Mouse (Mus musculus) retina, embryonic 14.5 days (tissue): Measurements from ENCODE around the gene Gm45713.
"Not testable (repeated sequence)": the region's sequence is repeated elsewhere in the genome, so short reads cannot be mapped to it uniquely, and the experiment has no call there.

Experiments used
- DNase-seq: peaks from one replicate; pipeline ENCODE4 v3.0.0-alpha.2; 2015; ENCODE audit warnings: low spot score

Gene Gm45713

DNA sequence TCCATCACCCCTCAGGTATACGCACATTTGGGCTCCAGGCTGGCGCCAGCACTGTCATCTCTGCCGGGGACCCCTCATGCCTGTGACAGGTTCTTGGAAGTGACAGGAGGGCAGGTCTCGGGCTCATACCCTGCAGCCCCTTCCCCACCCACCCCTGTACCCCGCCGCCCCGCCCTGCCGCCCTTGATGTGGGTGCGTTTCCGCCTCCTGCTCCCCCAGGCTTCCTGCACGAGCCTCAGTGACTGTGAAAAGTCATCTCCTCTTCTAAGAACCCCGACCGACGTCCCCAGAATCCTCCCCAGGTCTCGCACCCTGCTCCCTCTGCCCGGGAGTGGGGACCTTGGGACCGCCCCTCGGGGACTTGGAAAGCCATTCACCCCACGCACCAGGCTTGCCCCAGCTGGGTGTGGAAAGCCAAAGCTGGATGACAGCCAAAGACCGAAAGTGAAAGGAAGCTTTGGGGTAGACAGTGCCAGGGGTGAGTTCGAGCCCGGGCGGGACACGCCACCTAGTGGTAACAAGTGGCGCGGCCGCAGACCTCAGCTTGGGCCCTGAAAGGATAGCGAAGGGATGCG is at the start of gene Gm45713, which contains the start of gene Flt3l:
Gene Gm45713 (minus strand): TSS at position 239 of the 575 bp plus-strand sequence.
Gene Flt3l (minus strand): TSS at position 440 of the 575 bp plus-strand sequence.
- DNase-seq = peak; percentile 89

DNA sequence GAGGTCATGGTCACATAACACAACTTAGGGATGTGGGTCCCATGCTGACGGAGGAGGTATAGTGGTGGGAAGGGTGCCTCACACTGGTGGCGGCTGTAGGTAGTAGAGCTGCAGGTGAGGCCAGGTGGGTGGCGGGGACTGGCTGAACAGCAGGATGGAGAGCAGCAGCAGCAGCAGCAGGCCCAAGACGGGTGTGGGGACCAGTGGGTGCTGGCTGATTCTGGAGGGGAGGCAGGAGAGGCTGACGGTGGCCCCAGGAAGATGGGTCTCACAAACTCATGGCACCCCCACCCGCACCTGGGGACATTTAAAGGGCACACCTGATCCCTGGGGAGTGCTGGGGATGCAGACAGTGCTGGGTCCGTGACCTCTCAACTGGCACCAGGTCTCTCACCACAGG is 47.6 kb upstream of the Gm45713 start:
- DNase-seq = no peak

DNA sequence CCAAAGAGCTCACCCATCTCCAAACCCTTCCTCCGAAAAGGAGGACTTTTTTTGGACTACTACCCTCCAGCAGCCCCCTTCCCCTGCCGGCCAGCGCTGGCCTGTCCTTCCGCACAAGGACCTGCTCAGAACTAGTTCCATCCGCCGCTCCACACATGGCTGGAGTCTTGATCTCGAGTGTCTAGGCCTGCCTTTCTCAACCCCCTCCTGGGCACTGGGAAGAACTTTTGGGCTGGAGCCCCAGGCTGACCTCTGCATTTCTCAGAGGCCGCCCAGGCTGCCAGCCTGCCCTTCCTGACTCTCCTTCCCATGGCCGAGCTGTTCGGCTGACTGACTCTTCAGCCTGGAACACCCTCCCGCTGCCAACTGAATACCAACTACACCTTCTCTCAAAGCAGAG is 46.6 kb upstream of the Gm45713 start:
- DNase-seq = no peak

DNA sequence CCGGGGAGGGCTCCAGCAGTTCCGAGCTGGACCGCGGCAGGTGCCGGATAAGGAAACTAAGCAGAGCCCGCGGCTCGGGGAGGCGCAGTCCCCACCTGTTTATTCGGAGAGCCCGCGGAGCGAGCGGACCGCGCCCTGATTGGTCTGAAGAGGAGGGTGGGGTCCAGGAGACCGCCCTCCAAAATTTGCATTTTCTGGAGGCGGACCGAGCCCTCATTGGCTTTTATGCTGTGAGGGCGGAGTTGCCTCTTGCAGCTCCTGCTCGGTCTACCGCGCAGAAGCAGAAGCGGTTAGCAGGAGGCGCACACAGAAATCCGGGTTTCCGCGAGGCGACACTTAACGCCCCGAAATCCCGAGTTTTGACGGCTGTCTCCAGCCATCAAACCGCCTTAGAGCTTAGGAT is 46.2 kb upstream of the Gm45713 start:
- peak; percentile 90 for DNase-seq

DNA sequence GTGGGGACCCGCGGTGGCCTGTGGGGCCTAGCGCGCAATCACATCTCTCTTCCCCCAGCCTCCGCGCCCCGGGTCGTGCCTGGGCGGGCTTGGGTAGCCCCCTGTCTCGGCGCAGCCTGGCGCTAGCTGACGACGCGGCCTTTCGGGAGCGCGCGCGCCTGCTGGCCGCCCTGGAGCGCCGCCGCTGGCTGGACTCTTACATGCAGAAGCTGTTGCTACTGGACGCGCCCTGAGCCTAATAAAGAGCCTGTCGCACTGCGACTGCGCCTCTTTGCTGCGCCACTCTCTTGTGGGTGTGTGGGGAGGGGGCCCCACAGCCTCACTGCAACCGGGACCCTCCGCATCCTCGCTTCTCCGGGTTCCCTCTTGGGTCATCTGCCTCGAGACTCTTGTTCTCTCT is 45.5 kb upstream of the Gm45713 start:
- DNase-seq = peak; percentile 76

DNA sequence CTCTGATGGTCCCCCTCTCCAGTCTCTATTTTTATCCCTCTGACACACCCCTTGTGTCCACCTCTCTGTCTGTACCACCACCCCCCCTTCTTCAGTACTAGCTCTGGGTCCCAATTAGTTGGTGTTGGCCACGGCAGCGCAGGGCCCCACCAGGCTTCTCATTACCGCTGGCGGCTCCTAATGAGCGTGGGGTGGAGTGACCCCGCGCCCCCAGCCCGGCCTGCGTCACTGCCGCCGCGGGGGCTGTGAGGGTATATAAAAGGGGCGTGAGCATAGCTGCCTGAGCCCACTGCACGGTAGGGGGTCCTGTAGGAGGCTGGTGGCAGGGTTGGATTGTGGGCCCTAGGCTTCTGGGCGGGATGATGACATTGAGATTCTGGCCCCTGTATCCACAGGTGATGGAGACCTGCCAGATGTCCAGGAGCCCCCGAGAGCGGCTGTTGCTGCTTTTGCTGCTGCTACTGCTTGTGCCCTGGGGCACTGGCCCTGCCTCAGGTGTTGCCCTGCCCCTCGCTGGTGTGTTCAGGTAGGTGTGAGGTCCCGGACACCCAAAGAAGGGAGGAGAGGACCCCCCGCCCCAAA is 45.0 kb upstream of the Gm45713 start, which contains the start of gene Pth2:
Gene Pth2 (plus strand): TSS at position 100 of the 582 bp plus-strand sequence.
- DNase-seq = peak; percentile 70

DNA sequence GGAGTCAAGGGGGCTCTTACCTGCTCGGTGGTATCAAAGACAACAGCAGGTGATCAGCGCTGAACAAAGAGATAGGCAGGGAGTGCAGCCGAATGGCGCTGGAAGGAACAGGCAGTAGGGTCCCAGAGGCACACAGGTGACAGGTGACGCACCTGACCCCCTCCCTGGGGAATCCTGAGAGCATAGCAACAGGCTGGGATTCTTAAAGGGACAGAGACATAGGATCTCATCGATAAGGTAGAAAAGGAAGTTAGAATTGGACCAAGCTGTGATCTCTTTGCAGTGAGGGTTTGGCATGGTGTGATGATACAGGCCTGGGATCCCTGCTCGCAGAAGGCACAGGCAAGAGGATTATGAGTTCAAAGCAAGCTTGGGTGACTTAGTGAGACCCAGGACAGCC is 43.4 kb upstream of the Gm45713 start, which contains the start of gene Gfy:
Gene Gfy (minus strand): TSS at position 101 of the 400 bp plus-strand sequence.
- no peak for DNase-seq

DNA sequence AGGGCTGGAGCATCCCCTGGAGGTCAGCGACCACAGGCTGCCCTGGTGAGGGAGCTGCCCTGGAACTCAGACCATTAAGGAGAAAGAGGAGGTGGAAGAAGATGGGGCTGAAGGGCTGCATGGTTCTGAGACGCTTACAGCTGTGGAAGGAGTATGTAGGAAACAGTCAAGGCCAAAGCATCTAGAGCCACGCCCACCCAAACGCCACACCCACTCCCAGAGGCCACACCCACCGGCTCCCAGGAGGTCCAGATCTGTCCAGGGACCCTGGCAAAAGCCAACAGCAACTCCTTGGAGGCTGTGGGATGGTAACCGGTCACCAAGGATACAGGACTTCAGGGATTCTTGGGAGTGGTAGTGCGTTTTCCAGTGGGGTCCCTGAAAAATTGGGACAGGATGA is 42.5 kb upstream of the Gm45713 start:
- DNase-seq = no peak

DNA sequence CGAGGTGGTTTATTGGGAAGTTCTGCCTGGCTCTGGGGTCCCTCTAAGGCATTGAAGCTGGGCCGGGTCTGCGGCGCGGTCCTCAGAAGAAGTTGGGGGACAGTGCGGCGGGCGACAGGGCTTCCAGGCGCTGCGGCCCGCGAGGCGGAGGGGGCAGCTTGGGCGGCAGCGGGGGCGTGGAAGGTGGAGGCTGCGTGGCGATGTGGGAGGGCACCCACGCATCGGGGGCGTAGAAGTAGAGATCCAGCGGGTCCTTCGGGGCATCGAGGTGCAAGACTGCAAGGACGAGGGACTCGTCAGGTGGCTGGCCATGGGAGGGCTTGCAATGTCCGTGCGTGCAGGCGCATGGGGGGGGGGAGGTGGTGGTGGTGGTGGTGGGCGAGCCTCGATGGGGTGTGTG is 40.3 kb upstream of the Gm45713 start:
- DNase-seq = no peak

DNA sequence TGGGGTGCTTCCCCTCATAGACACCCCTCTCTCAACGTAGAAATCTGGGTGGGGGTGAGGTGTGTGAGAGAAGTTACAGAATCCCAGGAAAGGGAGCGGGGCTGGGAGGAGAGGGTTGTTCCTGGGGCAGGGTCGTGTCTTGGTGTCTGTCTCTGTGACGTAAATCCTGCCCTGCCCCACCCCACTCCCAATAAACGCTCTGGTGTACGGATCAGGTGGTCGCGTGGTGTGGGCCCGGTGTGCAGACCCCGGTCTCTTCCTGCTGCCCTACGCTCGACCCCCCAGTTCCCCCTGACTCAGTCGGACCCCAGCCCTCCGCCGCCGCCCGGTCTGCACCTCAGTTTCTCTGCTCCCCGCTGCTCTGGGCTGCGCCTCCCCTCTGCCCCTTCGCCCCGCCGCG is 39.9 kb upstream of the Gm45713 start:
- no peak for DNase-seq

DNA sequence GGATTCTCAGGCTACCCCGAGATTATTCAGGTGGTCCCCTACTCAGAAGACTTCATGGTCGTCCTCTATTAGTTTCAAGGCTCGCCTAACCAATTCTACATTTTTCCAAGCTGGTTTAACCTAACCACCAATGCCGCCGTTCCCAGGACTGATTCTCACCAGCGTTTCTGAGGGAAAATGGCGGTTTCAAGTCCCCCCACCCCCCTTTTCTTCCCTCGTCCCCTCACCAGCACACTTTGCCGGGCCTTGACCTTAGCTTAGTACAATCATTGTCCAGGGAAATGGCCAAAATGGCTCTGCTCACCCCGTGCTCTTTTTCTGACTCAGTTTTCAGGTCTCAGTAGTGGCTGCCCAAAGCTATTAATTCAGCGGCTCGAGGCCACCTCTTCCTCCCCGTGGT is 39.4 kb upstream of the Gm45713 start:
- no peak for DNase-seq

DNA sequence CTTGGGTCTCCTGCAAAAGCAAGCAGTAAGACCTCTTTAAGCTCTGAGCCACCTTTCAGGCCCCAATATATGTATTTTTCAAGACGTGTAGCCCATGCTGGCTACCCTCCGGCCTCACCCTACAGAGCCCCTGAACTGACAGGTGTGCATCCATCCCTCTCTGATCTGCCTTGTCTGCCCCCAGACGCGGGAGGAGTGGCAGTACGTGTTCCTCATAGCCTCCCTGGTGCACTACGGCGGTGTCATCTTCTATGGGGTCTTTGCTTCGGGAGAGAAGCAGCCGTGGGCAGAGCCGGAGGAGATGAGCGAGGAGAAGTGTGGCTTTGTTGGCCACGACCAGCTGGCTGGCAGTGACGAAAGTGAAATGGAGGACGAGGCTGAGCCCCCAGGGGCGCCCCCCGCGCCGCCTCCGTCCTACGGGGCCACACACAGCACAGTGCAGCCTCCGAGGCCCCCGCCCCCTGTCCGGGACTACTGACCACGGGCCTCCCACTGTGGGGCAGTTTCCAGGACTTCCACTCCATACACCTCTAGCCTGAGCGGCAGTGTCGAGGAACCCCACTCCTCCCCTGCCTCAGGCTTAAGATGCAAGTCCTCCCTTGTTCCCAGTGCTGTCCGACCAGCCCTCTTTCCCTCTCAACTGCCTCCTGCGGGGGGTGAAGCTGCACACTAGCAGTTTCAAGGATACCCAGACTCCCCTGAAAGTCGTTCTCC is 38.7 kb upstream of the Gm45713 start:
- peak; percentile 57 for DNase-seq

DNA sequence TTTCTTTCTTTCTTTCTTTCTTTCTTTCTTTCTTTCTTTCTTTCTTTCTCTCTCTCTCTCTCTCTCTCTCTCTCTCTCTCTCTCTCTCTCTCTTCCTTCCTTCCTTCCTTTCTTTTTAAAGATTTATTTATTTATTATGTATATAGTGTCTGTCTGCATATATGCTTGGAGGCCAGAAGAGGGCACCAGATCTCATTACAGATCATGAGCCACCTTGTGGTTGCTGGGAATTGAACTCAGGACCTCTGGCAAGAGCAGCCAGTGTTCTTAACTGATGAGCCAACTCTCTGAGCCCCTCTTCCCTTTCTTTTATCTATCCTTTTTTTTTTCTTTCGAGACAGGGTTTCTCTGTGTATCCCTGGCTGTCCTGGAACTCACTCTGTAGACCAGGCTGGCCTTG is 37.7 kb upstream of the Gm45713 start:
- DNase-seq = not testable (repeated sequence)

DNA sequence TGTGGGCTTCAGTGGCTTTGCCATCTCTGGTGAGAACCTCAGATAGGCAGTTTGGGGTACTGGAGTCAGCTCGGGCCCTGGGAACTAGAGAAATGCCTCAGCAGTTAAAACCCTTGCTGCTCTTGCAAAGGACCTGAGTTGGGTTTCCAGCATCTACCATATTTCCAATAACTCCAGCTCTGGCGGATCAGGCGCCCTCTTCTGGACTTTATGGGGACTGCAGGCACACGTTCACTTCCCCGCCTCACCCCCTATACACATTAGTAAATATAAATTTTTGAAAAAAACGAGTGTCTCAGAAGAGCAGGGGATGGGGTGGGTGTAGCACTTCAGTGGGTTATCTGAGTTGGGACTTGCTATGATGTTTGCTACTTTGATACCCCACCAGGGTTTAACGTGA is 36.9 kb upstream of the Gm45713 start:
- DNase-seq = no peak

DNA sequence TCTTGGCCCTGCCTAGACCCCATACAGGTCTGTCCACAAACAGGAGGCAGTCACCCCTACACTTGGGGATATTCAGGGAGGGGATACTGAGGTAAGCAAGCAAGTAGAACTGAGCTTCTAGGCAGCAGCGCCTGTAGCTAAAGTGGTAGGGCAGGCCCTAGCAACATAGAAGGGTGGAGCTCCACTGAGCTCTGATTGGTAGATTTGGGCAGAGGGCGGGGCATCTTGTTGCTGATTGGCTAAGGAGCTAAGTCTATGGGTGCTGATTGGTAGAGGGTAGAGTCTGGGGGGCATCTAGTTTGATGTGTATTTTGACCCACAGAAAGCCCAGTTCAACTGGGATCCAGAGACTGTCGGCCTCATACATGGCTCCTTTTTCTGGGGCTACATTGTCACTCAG is 33.5 kb upstream of the Gm45713 start:
- no peak for DNase-seq

DNA sequence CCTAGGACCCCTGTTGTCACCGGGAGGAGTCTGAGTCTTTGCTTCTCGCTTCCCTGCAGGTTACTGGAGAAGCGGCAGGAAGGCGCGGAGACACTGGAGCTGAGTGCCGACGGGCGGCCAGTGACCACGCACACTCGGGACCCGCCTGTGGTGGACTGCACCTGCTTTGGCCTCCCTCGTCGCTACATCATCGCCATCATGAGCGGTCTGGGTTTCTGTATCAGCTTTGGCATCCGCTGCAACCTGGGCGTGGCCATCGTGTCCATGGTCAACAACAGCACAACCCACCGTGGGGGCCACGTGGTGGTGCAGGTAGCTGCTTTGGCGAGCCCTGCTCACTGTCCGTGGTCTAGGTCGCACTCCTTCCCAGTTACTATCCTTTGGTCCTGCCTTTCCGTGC is 32.6 kb upstream of the Gm45713 start:
- no peak for DNase-seq

DNA sequence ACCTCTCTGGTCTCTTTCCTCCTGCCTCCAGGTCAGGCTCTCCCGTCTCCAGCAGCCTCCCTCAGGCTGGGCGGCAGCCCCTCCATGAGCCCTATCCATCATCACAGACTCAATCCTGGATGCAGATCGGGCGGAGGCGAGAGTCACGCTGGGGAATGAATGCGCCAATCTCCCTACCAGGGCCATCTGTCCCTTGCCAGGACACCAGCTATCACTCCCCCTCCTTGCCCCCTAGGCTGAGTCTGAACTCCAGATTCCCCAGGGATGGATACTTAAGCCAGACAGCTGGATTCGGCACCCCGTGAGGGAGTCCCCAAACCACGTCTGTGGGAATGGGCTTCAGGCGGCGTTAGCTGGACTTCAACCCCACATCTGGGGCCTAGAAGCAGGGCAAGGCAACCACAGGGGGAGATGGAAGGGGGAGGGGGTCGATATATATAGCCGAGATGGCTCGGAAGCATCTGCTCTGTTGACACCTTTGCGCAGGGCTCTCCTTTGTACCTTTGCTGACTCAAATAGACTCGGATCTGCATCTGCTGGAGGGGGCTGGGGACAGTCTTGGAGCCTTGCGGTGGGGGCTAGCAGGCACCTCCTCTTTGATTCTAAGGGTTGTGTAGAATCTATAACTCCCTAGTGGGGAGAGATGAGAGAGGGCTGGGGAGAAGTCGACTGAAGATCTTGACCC is 31.9 kb upstream of the Gm45713 start:
- DNase-seq = no peak

DNA sequence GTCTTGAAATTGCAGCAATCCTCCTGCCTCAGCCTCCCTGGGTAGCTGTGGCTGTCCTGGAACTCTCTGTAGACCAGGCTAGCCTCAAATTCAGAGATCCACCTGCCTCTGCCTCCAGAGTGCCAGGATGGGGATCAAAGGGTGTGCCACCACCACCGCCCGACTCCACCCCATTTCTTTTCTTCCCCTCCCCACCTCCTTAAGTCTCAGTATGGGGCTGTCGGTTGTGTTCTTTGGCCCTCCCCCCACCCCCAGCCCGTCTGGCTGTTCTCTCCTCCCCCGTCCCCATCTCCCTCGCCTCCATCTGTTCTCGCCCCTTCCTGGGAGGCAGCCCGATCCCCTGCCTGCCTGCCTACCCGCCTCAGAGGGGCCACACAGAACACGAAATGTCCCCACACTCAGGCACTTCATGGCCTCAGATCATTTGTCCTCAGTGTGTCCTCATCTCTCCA is 30.9 kb upstream of the Gm45713 start:
- DNase-seq = no peak

DNA sequence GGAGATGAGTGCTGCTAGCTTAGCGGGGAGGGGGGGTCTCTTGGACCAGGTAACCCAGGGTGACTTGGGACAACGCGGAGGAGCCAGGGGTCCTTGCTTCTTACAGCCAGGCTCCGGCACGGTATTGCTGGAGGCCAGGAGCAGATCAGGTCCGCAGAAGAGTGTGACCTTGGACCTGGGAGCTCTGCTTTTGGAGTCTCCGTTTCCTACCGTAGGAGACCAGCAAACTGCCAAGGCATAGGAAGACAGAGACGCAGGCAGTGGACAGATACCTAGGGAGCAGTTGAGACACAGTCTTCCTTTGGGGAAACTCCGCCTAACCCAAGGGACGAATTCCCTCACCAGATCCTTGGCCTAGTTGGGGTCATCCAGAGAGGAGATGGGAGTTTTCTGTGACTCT is 29.7 kb upstream of the Gm45713 start:
- DNase-seq = no peak

DNA sequence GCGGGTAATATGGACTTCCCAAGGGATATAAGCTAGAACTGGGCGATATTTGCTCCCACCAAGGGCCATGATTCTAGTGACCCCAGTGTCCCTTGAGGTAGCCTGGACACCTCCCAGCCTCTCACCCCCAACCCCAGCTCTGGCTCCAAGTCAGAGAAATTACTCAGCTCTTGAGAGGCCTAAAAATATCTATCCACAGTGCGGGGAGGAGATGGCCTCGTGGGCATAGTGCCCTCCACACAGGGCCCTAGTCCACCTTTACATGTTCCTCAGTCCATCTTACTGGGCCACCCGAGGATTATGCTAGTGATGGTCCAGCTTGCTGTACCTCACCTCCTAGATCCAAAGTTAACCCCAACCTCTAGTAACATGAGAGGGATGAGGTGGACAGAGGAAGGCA is 28.8 kb upstream of the Gm45713 start:
- DNase-seq = no peak

DNA sequence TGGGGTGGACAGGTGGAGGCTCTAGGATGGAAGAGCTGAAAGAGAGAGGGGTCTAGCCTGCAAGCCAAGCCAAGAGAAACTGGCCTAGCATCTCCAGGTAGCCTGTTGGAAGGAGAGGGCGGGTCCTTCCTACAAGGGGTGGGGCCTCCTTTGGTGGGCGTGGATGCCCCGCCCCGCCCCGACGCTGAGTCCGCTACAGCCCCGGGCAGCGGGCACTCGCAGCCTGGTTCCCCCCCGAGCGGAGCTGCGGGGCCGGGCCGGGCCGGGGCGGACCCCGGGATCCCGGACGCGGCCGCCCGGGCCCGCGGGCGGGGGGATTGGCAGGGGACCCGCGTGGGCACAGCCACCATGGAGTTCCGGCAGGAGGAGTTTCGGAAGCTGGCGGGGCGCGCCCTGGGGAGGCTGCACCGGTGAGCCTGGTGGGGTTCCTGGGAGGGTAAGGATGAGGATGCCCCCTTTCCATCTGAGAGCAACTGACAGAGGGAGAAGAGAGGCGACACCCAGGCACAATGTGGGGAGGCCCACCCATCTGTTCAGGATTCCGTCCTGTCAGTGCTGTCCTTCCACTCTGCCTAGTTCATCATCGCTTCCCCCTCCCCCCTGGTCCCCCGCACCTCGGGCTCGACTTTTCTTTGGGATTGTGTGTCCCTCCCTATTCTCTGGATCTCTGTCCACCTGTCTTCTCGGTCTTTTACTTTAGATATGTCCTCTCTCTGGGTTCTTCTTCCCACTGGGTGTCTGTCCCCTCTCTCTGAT is 27.9 kb upstream of the Gm45713 start, which contains the start of gene Slc17a7:
Gene Slc17a7 (plus strand): TSS at position 215 of the 756 bp plus-strand sequence.
- peak; percentile 60 for DNase-seq
